Mouse (Mus musculus) activated CD4-positive, CD25-positive, alpha-beta regulatory T cell, adult 4 months (primary cell): ENCODE results near the gene Cep57l1. TPM values are rescaled to one million over a fixed set of nuclear protein-coding genes. Genes with fewer than 3 reads are reported as not detected.

Experiments
- ATAC-seq: one replicate; pipeline ENCODE4 v1.8.0; 2017
- polyA plus RNA-seq, 2 experiments: library from polyadenylated mRNA; unstranded; fragments of 100-300 nt; shearing (Covaris generic); gene quantifications; one replicate each; pipeline ENCODE4 v1.2.1; 2017

Cep57l1 gene
- polyA plus RNA-seq, 2 experiments from 2014 or later, result 15.4 to 17.1 TPM

DNA sequence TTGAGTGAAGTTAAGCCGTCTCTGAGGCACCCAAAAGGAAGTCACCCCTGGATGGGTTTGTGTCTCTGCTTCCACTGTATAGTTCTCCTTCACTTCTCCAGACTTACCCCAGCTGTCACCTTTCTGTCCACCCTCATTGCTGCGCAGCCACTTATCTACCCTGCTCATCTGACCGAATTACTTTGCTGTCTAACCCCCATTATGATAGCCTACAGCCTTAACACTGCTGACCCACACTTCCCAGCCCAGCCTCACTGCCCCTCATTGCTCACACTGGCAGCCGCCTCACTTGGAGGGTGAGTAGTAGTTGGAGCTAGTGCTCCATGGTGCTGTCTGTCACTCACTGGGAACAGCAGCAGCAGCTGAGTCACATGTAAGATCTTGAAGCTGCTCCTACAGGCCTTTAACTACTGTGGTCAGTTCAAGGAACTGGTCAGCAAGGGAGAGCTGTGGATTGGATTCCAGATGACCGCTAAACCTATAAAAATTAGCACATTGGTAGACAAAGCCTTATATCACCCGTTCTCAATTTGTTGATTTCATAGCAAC is 4.7 kb upstream of the Cep57l1 start:
- no peak for ATAC-seq

GRCm38 (mm10) chr10:41812566-41812965 is 2.9 kb upstream of the Cep57l1 start:
- ATAC-seq, result no peak

GRCm38 (mm10) chr10:41810564-41811455 is 1.1 kb upstream of the Cep57l1 start:
- ATAC-seq, result peak; percentile 33

DNA sequence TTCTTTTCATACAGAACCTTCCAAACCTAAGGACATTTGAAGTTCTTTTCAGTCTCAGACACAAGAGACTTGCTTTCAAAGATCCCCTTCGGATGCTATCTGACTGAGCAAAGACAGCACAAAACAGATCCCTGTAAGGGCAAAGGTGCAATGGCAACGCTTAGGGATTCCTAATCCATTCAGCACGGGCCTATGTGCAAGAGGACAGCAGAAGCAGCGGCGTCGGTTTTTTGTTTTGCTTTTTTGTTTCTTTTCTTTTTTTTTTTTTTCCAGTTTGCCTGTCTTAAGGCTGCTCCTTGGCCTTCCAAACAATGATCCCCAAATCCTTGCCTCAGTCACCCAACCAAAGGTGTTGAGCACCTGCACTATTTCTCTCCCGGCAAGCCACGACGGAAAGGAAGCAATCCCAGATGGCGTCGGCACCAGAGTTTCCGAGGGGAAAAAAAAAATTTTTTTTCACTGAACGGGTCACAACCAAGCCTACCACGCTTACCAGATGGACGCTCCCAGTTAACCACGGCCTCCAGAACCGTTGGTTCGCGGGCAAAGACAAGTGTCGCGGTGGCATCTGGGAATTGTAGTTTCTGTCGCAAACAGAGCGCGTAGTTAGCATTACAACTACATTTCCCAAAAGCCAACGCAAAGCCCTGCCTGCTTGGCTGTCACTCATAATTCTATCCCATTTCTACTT is 446 bp downstream of the Cep57l1 start:
- ATAC-seq, result peak; percentile 76

GRCm38 (mm10) chr10:41805729-41806355 is 3.8 kb downstream of the Cep57l1 start:
- ATAC-seq, result no peak

- no peak for ATAC-seq
These were observed 5.0 kb downstream of the Cep57l1 start for GRCm38 (mm10) chr10:41804711-41805110.

DNA sequence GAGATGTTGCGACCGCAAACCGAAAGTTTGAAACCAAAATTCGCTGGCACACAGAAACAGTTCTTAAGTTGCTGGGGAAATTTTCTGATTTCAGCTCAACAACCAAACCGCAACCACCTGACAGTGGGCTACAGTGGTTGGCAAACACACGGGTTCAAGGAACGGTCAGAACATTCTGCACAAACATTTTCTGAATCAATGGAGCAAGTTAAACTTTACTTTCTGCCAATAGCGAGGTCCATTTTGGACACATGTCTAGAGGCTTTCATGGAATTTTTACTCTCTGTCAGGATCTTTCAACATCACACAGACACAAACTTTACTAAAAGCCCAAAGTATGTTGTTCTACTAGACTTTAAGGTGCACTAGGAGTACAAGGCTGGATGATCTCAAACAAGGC is 6.2 kb downstream of the Cep57l1 start:
- ATAC-seq, result no peak

DNA sequence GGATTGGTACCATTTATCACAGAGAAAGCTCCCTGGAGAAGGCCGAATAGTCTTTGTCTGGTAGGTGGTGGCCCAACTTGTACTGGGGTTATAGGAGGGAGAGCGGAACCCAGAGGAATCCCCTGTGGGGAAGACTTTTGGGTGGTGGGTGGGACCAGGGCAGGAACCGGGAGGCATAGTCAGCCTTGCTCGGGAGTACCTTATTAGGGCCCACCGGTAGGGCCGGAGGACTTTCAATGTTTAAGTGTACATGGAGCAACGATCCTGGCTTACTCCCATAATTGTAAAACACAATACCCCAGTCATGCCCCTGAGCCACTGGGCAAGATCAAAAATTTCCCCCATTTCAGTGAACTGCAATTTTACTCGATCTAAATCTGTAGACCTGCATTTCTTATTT is 12.4 kb downstream of the Cep57l1 start:
- no peak for ATAC-seq

DNA sequence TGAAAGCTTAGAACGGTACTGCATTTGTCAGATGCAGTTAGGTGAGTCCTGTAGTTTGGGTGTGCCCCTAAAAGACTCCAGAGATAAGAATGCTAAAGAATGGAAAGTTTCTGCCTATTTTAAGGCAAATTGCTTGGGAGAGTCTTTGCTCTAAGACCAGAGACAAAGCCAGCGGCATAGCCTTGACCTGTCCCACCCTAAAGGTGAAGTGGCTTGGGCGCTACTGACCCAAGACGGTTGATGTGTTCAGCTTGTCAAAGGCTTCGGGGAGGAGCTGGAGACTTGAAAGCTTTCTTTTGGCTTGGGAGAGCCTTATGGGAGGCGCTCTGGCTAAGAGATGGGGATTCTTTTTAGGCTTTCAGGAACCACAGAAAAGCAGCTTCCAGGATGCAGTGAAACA is 17.3 kb downstream of the Cep57l1 start:
- no peak for ATAC-seq

DNA sequence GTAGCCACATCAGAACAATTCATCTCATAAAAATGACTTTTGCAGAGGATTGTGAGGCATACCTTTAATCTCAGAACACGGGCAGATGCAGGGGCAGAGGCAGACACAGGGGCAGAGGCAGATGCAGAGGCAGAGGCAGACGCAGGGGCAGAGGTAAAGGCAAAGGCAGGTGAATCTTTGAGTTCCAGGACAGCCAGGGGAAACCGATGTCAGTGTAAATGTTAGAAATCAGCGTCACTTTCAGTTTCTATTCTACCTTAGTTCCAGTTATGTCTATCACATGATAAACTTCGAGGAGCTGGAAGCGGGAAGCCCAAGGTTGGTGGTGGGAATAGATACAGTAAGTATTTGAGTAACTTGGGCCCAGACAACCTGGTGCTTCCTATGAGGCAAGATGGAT is 42.4 kb downstream of the Cep57l1 start:
- peak; percentile 65 for ATAC-seq

DNA sequence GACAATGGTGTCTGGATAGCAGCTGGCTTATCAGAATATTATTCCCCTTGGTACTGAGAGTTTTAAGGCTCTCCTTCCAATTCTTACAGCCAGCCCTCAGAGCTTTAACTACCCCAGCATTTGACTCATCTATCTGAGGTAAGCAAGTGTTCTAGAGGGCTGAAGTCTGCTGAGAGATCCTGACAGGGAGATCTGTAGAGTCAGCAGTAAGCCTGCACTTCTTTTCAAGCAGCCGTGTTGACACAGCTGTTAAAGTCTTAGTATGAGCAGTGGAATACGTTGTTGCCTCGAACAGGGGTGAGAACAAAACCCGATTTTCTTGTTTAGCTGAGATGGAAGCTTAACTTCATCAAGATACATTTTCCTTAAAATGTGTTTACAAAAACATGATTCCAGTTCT is 43.4 kb downstream of the Cep57l1 start:
- ATAC-seq, result no peak

DNA sequence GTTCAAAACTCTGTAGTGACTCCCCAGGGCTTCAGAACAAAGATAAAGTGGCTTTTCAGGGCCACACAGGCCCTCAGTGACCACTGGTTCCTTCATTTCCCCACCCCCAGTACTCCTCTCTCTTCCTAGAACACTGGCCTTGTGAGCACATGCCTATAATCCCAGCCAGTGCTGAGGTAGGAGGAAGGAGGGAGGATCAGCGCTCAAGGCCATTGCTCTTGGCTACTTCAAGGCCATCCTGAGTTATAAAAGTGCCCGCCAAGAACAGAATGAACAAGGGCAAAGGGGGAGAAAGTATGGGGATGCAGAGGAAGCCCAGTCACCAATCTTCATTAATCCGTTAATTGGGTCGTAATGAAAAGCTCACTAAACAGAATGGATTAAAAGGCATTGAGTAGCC is 44.1 kb downstream of the Cep57l1 start:
- ATAC-seq, result no peak

- no peak for ATAC-seq
These were observed 45.8 kb downstream of the Cep57l1 start for GRCm38 (mm10) chr10:41763741-41764385.

GRCm38 (mm10) chr10:41760866-41761265 is 48.8 kb downstream of the Cep57l1 start:
- ATAC-seq, result no peak

DNA sequence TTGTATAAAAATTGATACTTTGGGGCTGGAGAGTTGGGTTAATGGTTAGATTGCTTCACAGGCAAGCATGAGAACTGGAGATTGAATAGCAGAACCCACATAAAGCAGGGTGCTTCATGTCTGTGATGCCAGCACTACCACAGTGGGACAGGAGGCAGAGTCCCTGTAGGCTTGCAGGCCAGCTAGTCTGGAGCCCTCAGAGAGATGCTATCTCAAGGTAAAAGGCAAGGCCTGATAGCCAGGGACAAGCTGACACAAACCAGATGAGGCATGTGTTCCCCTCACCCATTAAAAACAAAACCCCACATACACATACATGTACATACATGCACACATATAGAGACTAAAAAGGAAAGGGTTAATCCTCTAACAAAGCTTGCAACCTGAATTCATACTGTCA is 51.6 kb downstream of the Cep57l1 start:
- ATAC-seq, result no peak

GRCm38 (mm10) chr10:41757226-41757625 is 52.4 kb downstream of the Cep57l1 start:
- no peak for ATAC-seq

DNA sequence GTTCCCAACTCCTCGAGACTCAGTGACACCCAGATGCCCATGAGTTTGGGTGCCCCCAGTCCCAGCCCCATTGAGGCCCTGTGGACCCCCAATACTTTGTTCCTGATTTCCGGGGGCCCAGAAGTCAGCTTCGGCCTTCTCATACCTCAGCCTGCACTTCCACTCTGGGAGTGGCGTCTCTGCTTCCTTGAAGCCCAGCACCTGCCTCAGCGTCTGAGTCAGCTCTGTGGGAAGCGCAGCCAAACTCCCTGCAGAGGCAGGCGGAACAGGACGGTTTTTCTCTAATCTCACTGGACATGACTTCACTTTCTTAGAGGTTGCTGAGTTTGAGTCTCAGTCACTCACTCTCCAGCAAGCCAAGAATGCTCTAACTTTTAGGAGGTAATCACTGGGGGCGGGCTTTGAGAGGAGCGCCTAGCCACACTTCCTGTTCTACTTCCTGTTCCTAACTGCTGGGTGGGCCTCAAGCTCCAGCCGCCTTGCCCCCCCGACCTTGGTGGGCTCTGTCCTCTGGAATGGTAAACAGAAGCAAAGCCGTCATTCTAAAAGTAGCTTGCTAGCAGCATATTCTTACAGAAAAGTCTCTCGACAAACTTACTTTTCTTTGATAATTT is 57.7 kb downstream of the Cep57l1 start:
- peak; percentile 68 for ATAC-seq

DNA sequence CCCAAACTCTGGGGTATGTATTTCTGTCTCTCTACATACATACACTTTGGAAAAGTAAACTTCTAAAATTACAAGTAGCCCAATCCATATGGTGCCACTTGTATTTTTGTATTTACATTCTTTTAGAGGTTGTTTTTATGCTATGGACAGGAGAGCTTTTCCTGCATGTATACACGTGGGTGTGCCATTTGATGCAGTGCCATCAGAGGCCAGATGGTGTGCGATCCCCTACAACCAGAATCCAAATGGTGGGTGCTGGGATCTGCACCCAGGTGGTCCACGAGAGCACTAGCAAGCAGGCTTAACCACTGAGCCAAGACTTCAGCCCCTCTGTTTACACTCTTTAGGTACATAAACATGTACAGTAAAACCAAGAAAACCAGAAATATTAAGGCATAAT is 60.4 kb downstream of the Cep57l1 start:
- ATAC-seq, result no peak

- no peak for ATAC-seq
These were observed 63.1 kb downstream of the Cep57l1 start for GRCm38 (mm10) chr10:41746554-41746953.

- no peak for ATAC-seq
These were observed 65.7 kb downstream of the Cep57l1 start for GRCm38 (mm10) chr10:41744006-41744405.

- no peak for ATAC-seq
These were observed 69.5 kb downstream of the Cep57l1 start for GRCm38 (mm10) chr10:41740221-41740620.

DNA sequence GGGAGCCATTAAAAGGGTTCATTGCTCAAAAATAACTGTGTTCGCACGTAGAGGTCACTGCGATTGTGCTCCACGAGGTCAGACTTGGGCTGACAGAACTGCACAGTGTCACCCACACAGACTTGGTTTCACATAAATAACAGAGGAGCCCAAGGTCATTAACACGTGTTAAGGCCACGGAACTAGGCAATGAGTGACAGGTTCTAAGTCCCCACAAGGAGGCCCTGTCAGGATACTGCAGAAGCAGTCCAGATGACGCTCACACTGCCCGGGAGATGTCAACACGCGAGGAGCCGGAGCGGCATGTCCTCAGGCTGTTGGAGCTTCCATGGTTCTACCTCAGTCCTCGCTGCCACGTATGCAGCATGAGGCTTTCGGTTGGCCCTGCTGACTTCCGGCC is 72.4 kb downstream of the Cep57l1 start:
- no peak for ATAC-seq
